Mouse (Mus musculus): ENCODE measurements around the gene Fbxo34. TPM values are rescaled to one million over a fixed set of nuclear protein-coding genes. Genes with fewer than 3 reads are reported as not detected.

Gene Fbxo34
- polyA plus RNA-seq, 1 experiment from 2014 or later, result 22.0 TPM

DNA sequence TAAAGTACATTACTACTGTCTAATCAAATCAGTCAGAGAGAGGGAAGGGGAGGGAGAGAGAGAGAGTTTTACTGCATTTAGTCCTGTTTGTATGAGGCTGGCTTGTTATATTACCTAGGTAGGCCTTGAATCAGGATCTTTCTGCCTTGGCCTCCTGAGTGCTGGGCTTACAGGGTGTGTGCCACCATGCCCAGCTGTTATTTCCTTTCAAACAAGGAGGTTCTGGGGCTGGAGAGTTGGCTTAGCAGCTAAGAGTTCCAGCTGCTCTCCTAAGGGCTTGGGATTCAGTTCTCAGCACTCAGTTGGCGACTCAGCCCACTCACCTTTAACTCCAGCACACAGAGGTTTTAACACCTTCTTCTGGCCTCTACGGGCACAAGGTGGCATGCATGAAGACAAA lies 40.5 kb downstream of the Fbxo34 start:
- Histone ChIP-seq H3K4me2 (replicated peaks; ENCODE audit: low read depth) (no peak overlapping the region), H3K9me3 (ENCODE audit: control insufficient read depth) (no peaks in the 10 kb centered on the region), H3K4me1 (replicated peaks; ENCODE audit: control insufficient read depth, insufficient read depth, low read length) (peaks cover 10% of the 10 kb centered on the region; the same call in 1 of the 2 replicates), H3K27me3 (replicated peaks; ENCODE audit: control insufficient read depth, insufficient read depth, low read length) (no peaks in the 10 kb centered on the region), H3K4me3 (ENCODE audit: low read depth, low read length) (no peak overlapping the region), H3K27ac (ENCODE audit: low read depth, low read length) (0 out of 2 replicates have a peak overlapping the region, but pooled peaks have one; percentile 15), H3K36me3 (ENCODE audit: control insufficient read depth, insufficient read depth) (no peaks in the 10 kb centered on the region), H3K9ac (ENCODE audit: low read depth, low read length) (no peak overlapping the region)
- no peak for TF ChIP-seq CTCF (IDR thresholded peaks at IDR 0.05; ENCODE audit: low read depth)
- ATAC-seq, result no peak
- WGBS, result 91% methylated on average over 2 of the region's 2 CpGs

DNA sequence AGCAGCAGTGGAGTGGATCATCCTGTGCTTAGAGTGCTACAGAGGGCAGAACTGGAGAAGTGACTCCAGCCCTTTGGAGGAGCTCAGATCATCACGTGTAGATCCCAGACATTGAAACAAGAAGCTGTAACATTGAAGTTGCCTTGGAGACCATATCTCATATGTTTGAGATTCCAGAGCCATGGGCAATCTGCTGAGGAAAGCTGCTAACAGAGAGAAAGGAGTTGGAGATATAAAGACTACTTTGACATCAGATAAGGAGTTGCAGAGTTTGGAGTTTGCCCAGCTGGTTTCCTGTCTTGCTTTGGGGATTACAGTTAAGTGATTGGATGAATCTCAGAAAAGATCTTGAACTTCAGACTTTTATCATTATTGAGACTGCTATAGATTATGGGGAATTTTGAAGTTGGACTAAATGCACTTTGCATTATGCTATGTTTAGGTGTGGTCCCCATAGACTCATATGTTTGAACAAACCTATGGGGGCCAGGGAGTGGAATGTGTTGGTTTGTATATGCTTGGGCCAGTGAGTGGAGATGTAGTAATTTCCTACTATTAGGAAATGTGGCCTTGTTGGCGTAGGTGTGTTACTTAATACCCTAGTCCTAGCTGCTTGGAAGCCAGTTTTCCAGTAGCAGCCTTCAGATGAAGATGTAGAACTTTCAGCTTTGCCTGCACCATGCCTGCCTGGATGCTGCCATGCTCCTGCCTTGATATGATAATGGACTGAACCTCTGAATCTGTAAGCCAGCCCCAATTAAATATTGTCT lies 43.6 kb downstream of the Fbxo34 start:
- peak; percentile 59 for ATAC-seq
- no peak for TF ChIP-seq CTCF (IDR thresholded peaks at IDR 0.05; ENCODE audit: low read depth)
- 47% methylated on average over 2 of the region's 2 CpGs for WGBS
- Histone ChIP-seq H3K27ac (ENCODE audit: low read depth, low read length) (no peak overlapping the region), H3K4me1 (replicated peaks; ENCODE audit: control insufficient read depth, insufficient read depth, low read length) (peaks cover 10% of the 10 kb centered on the region; the same call in 1 of the 2 replicates), H3K4me2 (replicated peaks; ENCODE audit: low read depth) (no peak overlapping the region), H3K9me3 (ENCODE audit: control insufficient read depth) (no peaks in the 10 kb centered on the region), H3K36me3 (ENCODE audit: control insufficient read depth, insufficient read depth) (no peaks in the 10 kb centered on the region), H3K27me3 (replicated peaks; ENCODE audit: control insufficient read depth, insufficient read depth, low read length) (no peaks in the 10 kb centered on the region), H3K9ac (ENCODE audit: low read depth, low read length) (no peak overlapping the region), H3K4me3 (ENCODE audit: low read depth, low read length) (no peak overlapping the region)

GRCm38 (mm10) chr14:47495951-47496350 lies 45.7 kb downstream of the Fbxo34 start:
- no peak overlapping the region for H3K4me2 ChIP-seq (replicated peaks; ENCODE audit: low read depth)
- peaks cover 2% of the 10 kb centered on the region; the same call in 1 of the 2 replicates for H3K4me1 ChIP-seq (replicated peaks; ENCODE audit: control insufficient read depth, insufficient read depth, low read length)
- H3K27ac ChIP-seq (ENCODE audit: low read depth, low read length), result no peak overlapping the region
- H3K9me3 ChIP-seq (ENCODE audit: control insufficient read depth), result no peaks in the 10 kb centered on the region
- H3K9ac ChIP-seq (ENCODE audit: low read depth, low read length), result no peak overlapping the region
- no peak for TF ChIP-seq CTCF (IDR thresholded peaks at IDR 0.05; ENCODE audit: low read depth)
- H3K27me3 ChIP-seq (replicated peaks; ENCODE audit: control insufficient read depth, insufficient read depth, low read length), result no peaks in the 10 kb centered on the region
- H3K36me3 ChIP-seq (ENCODE audit: control insufficient read depth, insufficient read depth), result no peaks in the 10 kb centered on the region
- 81% methylated on average over 3 of the region's 3 CpGs for WGBS
- ATAC-seq, result peak; percentile 58; the same call in 1 of the 2 replicates
- no peak overlapping the region for H3K4me3 ChIP-seq (ENCODE audit: low read depth, low read length)

DNA sequence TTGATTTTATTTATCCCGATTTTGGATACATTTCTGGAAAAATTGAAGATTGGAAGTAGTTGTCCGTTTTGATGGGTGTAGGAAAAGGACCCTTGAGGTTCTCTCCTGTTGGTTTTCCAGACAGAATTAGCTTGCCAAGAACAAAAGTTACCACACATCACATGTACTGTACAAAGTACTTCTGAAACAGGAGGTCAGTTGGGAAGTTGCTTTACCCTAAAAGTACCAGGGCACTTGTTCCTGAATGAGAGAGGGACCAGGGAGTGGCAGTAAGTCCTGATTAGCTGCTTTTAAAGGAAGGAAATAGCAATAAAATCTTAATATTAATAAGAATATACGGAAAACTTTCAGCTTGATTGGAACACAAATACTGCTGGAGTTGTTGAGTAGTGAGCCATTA lies 46.9 kb downstream of the Fbxo34 start:
- 61% methylated on average over 3 of the region's 3 CpGs for WGBS
- H3K27me3 ChIP-seq (replicated peaks; ENCODE audit: control insufficient read depth, insufficient read depth, low read length), result no peaks in the 10 kb centered on the region
- no peak overlapping the region for H3K4me2 ChIP-seq (replicated peaks; ENCODE audit: low read depth)
- no peaks in the 10 kb centered on the region for H3K9me3 ChIP-seq (ENCODE audit: control insufficient read depth)
- no peak overlapping the region for H3K9ac ChIP-seq (ENCODE audit: low read depth, low read length)
- no peak overlapping the region for H3K27ac ChIP-seq (ENCODE audit: low read depth, low read length)
- no peak for TF ChIP-seq CTCF (IDR thresholded peaks at IDR 0.05; ENCODE audit: low read depth)
- no peaks in the 10 kb centered on the region for H3K36me3 ChIP-seq (ENCODE audit: control insufficient read depth, insufficient read depth)
- no peaks in the 10 kb centered on the region; the same call in 1 of the 2 replicates for H3K4me1 ChIP-seq (replicated peaks; ENCODE audit: control insufficient read depth, insufficient read depth, low read length)
- no peak for ATAC-seq
- no peak overlapping the region for H3K4me3 ChIP-seq (ENCODE audit: low read depth, low read length)

DNA sequence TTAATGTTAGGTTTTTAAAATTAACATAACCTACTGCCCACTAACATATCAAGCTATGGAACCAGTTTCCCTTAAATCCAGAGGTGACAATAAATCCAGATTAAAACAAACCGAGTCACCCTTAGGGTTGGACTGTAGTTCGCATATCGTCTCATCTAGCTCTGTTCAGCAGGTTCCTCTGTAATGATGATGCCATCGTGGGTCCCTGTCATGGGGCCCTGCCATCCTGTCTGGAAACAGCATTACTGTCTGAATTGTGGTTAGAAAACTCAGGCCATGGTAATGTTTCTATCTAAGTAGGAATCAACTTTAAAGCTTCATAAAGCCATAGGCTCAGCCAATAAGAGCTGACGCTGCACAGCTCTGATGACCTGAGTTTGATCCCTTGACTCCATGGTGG lies 48.4 kb downstream of the Fbxo34 start:
- no peak overlapping the region for H3K9ac ChIP-seq (ENCODE audit: low read depth, low read length)
- no peaks in the 10 kb centered on the region for H3K9me3 ChIP-seq (ENCODE audit: control insufficient read depth)
- 74% methylated on average over 5 of the region's 5 CpGs for WGBS
- TF ChIP-seq CTCF (IDR thresholded peaks at IDR 0.05; ENCODE audit: low read depth), result no peak
- no peak overlapping the region for H3K27ac ChIP-seq (ENCODE audit: low read depth, low read length)
- H3K4me1 ChIP-seq (replicated peaks; ENCODE audit: control insufficient read depth, insufficient read depth, low read length), result no peaks in the 10 kb centered on the region; the same call in none of the 2 replicates
- H3K27me3 ChIP-seq (replicated peaks; ENCODE audit: control insufficient read depth, insufficient read depth, low read length), result no peaks in the 10 kb centered on the region
- ATAC-seq, result no peak
- H3K4me2 ChIP-seq (replicated peaks; ENCODE audit: low read depth), result no peak overlapping the region
- no peaks in the 10 kb centered on the region for H3K36me3 ChIP-seq (ENCODE audit: control insufficient read depth, insufficient read depth)
- H3K4me3 ChIP-seq (ENCODE audit: low read depth, low read length), result no peak overlapping the region

DNA sequence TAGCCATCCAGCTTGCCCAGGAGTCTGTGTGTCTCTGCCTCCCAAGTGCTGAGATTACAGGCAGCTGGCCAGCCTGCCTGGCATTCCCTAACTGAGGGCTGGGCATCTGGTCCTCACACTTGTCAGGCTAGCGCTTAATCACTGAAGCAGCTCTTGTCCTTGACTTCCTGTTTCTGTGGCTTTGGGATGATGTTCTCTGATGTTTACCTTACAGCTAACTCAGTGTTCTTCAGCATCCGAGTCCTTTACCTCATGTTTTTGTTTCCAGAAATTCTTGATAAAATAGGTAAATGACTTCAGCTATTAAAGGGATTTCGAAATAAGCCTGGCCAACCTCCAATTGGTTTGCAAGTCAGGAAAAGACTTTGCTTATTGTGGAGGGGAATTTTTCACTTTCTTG lies 53.8 kb downstream of the Fbxo34 start:
- Histone ChIP-seq H3K4me2 (replicated peaks; ENCODE audit: low read depth) (no peak overlapping the region), H3K4me3 (ENCODE audit: low read depth, low read length) (no peak overlapping the region), H3K27ac (ENCODE audit: low read depth, low read length) (no peak overlapping the region), H3K9me3 (ENCODE audit: control insufficient read depth) (no peaks in the 10 kb centered on the region), H3K27me3 (replicated peaks; ENCODE audit: control insufficient read depth, insufficient read depth, low read length) (no peaks in the 10 kb centered on the region), H3K9ac (ENCODE audit: low read depth, low read length) (no peak overlapping the region), H3K36me3 (ENCODE audit: control insufficient read depth, insufficient read depth) (no peaks in the 10 kb centered on the region), H3K4me1 (replicated peaks; ENCODE audit: control insufficient read depth, insufficient read depth, low read length) (no peaks in the 10 kb centered on the region; the same call in 1 of the 2 replicates)
- no peak for TF ChIP-seq CTCF (IDR thresholded peaks at IDR 0.05; ENCODE audit: low read depth)
- no peak for ATAC-seq
- WGBS, result 72% methylated on average over 3 of the region's 3 CpGs

Data from intestine, postnatal 0 days (tissue).